Mouse (Mus musculus) intestine, postnatal 0 days (tissue): Measurements from ENCODE around the gene Astl. TPM values are rescaled to one million over a fixed set of nuclear protein-coding genes. Genes with fewer than 3 reads are reported as not detected.

Experiments used
- ATAC-seq: fragments of 200-750 bp; cut with Nextera tagmentation; 2 replicates; pipeline ENCODE4 v1.8.0; 2017; ENCODE audit warnings: mild to moderate bottlenecking, moderate TSS enrichment, moderate library complexity
- H3K27ac ChIP-seq: fragments of 300-500 bp; sonication (generic); 2 replicates; pipeline ENCODE4 v1.5.1; 2014; ENCODE audit warnings: mild to moderate bottlenecking, low read depth, low read length, moderate library complexity
- H3K27me3 ChIP-seq: fragments of 300-500 bp; sonication (generic); replicated peaks from 2 replicates; pipeline ENCODE4 v1.6.1; 2014; ENCODE audit warnings: low read length, mixed read lengths; ENCODE audit not compliant: control insufficient read depth, insufficient read depth
- H3K36me3 ChIP-seq: fragments of 300-500 bp; sonication (generic); 2 replicates; pipeline ENCODE4 v1.6.1; 2014; ENCODE audit warnings: mild to moderate bottlenecking, moderate library complexity; ENCODE audit not compliant: control insufficient read depth, insufficient read depth
- H3K4me1 ChIP-seq: fragments of 300-500 bp; sonication (generic); replicated peaks from 2 replicates; pipeline ENCODE4 v1.6.1; 2014; ENCODE audit warnings: antibody characterized with exemption, low read length, mixed read lengths; ENCODE audit not compliant: control insufficient read depth, insufficient read depth
- H3K4me2 ChIP-seq: fragments of 300-500 bp; sonication (generic); replicated peaks from 2 replicates; pipeline ENCODE4 v1.6.1; 2014; ENCODE audit warnings: low read depth, mild to moderate bottlenecking, moderate library complexity
- H3K4me3 ChIP-seq: fragments of 300-500 bp; sonication (generic); 2 replicates; pipeline ENCODE4 v1.5.1; 2014; ENCODE audit warnings: low read depth, low read length
- H3K9ac ChIP-seq: fragments of 300-500 bp; sonication (generic); 2 replicates; pipeline ENCODE4 v1.6.1; 2014; ENCODE audit warnings: mild to moderate bottlenecking, low read depth, low read length
- H3K9me3 ChIP-seq: fragments of 300-500 bp; sonication (generic); 2 replicates; pipeline ENCODE4 v1.6.1; 2016; ENCODE audit warnings: mixed run types; ENCODE audit not compliant: control insufficient read depth
- CTCF ChIP-seq: sonication (generic); IDR thresholded peaks from 2 replicates; pipeline ENCODE4 v1.5.1; 2016; ENCODE audit warnings: low read depth, mild to moderate bottlenecking, control low read depth, antibody characterized with exemption, moderate library complexity
- WGBS: fragments of 180-500 bp; shearing (Covaris S2); extraction: QIAGEN DNeasy Blood & Tissue Kit; methylation state at CpG from one replicate; pipeline ENCODE4 v1.1.7; 2014; 5-methylcytosine and 5-hydroxymethylcytosine counted together
- polyA plus RNA-seq: library from polyadenylated mRNA; unstranded; fragments of >200 nt; fragmentation: Nextera tagmentation; extraction: Ambion mirVana; gene quantifications from 2 replicates; pipeline ENCODE4 v1.2.1, GENCODE M21; 2015

Astl gene
- polyA plus RNA-seq, 1 experiment from 2014 or later = not detected

- Histone ChIP-seq H3K9ac (no peak overlapping the region), H3K36me3 (no peaks in the 10 kb centered on the region), H3K4me2 (no peak overlapping the region), H3K27ac (no peak overlapping the region), H3K9me3 (no peaks in the 10 kb centered on the region), H3K27me3 (no peaks in the 10 kb centered on the region), H3K4me1 (no peaks in the 10 kb centered on the region), H3K4me3 (no peak overlapping the region)
- 60% methylated on average over 2 of the region's 2 CpGs for WGBS
- ATAC-seq = no peak
- TF ChIP-seq CTCF = no peak
Measured at GRCm38 (mm10) chr2:127387521-127387920, 49.1 kb downstream of the Astl start.

- Histone ChIP-seq H3K36me3 (no peaks in the 10 kb centered on the region), H3K9ac (no peak overlapping the region), H3K4me1 (no peaks in the 10 kb centered on the region), H3K9me3 (no peaks in the 10 kb centered on the region), H3K4me3 (no peak overlapping the region), H3K27ac (no peak overlapping the region), H3K27me3 (no peaks in the 10 kb centered on the region), H3K4me2 (no peak overlapping the region)
- no peak for TF ChIP-seq CTCF
- ATAC-seq = no peak
- 65% methylated on average over 3 of the region's 3 CpGs for WGBS
Measured at GRCm38 (mm10) chr2:127390352-127390751, 51.9 kb downstream of the Astl start.

- Histone ChIP-seq H3K4me2 (no peak overlapping the region), H3K36me3 (no peaks in the 10 kb centered on the region), H3K9ac (no peak overlapping the region), H3K27me3 (no peaks in the 10 kb centered on the region), H3K9me3 (no peaks in the 10 kb centered on the region), H3K27ac (no peak overlapping the region), H3K4me3 (no peak overlapping the region), H3K4me1 (no peaks in the 10 kb centered on the region)
- no peak for TF ChIP-seq CTCF
- WGBS = 71% methylated on average over 4 of the region's 4 CpGs
- no peak for ATAC-seq
Measured at GRCm38 (mm10) chr2:127390846-127391245, 52.4 kb downstream of the Astl start.

- ATAC-seq = no peak
- no peak for TF ChIP-seq CTCF
- Histone ChIP-seq H3K27me3 (no peaks in the 10 kb centered on the region), H3K27ac (no peak overlapping the region), H3K4me2 (no peak overlapping the region), H3K4me3 (no peak overlapping the region), H3K9me3 (no peaks in the 10 kb centered on the region), H3K36me3 (no peaks in the 10 kb centered on the region), H3K9ac (no peak overlapping the region), H3K4me1 (no peaks in the 10 kb centered on the region)
- 33% methylated on average over 3 of the region's 3 CpGs for WGBS
Measured at GRCm38 (mm10) chr2:127391323-127391722, 52.9 kb downstream of the Astl start.

GRCm38 (mm10) chr2:127394606-127395161, 56.2 kb downstream of the Astl start:
- no peaks in the 10 kb centered on the region for H3K36me3 ChIP-seq
- ATAC-seq = no peak

GRCm38 (mm10) chr2:127398738-127399137, 60.3 kb downstream of the Astl start:
- Histone ChIP-seq H3K36me3 (no peaks in the 10 kb centered on the region), H3K4me2 (no peak overlapping the region), H3K27me3 (no peaks in the 10 kb centered on the region), H3K4me1 (no peaks in the 10 kb centered on the region), H3K9me3 (no peaks in the 10 kb centered on the region), H3K9ac (no peak overlapping the region), H3K27ac (no peak overlapping the region), H3K4me3 (no peak overlapping the region)
- WGBS = 89% methylated on average over 7 of the region's 7 CpGs
- ATAC-seq = no peak
- no peak for TF ChIP-seq CTCF

More at GRCm38 (mm10) chr2:127394606-127395161, 56.2 kb downstream of the Astl start:
- 78% methylated on average over 5 of the region's 5 CpGs for WGBS
- no peak overlapping the region for H3K4me3 ChIP-seq
- H3K27me3 ChIP-seq = no peaks in the 10 kb centered on the region
- no peak overlapping the region for H3K27ac ChIP-seq
- no peak overlapping the region for H3K4me2 ChIP-seq
- no peaks in the 10 kb centered on the region for H3K9me3 ChIP-seq
- TF ChIP-seq CTCF = no peak
- H3K4me1 ChIP-seq = no peaks in the 10 kb centered on the region
- H3K9ac ChIP-seq = no peak overlapping the region

Other genes starting within 250 kb of the Astl start
- 14.0 and 15.1 TPM in 2 replicates for gene Ncaph, start 204.7 kb upstream of the Astl start, polyA plus RNA-seq
- gene Itpripl1, start 195.2 kb upstream of the Astl start, polyA plus RNA-seq = 21.2 and 22.7 TPM in 2 replicates
- gene 1810024B03Rik, start 130.4 kb upstream of the Astl start, polyA plus RNA-seq = 1.3 and 1.5 TPM in 2 replicates
- gene Snrnp200, start 130.3 kb upstream of the Astl start, polyA plus RNA-seq = 14.2 and 15.4 TPM in 2 replicates
- gene Ciao1, start 90.8 kb upstream of the Astl start, polyA plus RNA-seq = 38.3 and 39.3 TPM in 2 replicates
- gene Tmem127, start 90.7 kb upstream of the Astl start, polyA plus RNA-seq = 32.8 and 35.6 TPM in 2 replicates
- gene Stard7, start 68.4 kb upstream of the Astl start, polyA plus RNA-seq = 51.7 and 53.7 TPM in 2 replicates
- gene Dusp2, start 2.5 kb upstream of the Astl start, polyA plus RNA-seq = 3.7 and 4.4 TPM in 2 replicates
- 1.3 and 1.4 TPM in 2 replicates for gene Adra2b, start 24.6 kb downstream of the Astl start, polyA plus RNA-seq
- 0.07 and 0.18 TPM in 2 replicates for gene Gpat2, start 86.6 kb downstream of the Astl start, polyA plus RNA-seq
- 23.5 and 24.2 TPM in 2 replicates for gene Fahd2a, start 105.9 kb downstream of the Astl start, polyA plus RNA-seq
- 1.8 TPM in 2 replicates for gene Kcnip3, start 183.5 kb downstream of the Astl start, polyA plus RNA-seq
- gene Prom2, start 202.8 kb downstream of the Astl start, polyA plus RNA-seq = 0.04 TPM in 1 of 2 replicates, not detected in the other
- 0.99 and 1.1 TPM in 2 replicates for gene Zfp661, start 248.5 kb downstream of the Astl start, polyA plus RNA-seq
- gene Mrps5, start 248.6 kb downstream of the Astl start, polyA plus RNA-seq = 65.9 and 71.0 TPM in 2 replicates